Mouse (Mus musculus): ENCODE measurements around the gene Fut11. TPM values are rescaled to one million over a fixed set of nuclear protein-coding genes. Genes with fewer than 3 reads are reported as not detected.
"Not testable (repeated sequence)": the region's sequence is repeated elsewhere in the genome, so short reads cannot be mapped to it uniquely, and the experiment has no call there.

Fut11 gene
- total RNA-seq, 1 experiment from 2014 or later = 5.7 TPM

- no peak for ATAC-seq (ENCODE audit: extremely low read depth, insufficient number of reproducible peaks, low FRiP score, poor library complexity, severe bottlenecking)
Observed at GRCm38 (mm10) chr14:20672990-20673389, 21.8 kb upstream of the Fut11 start.

- ATAC-seq (ENCODE audit: extremely low read depth, insufficient number of reproducible peaks, low FRiP score, poor library complexity, severe bottlenecking) = no peak
Observed at GRCm38 (mm10) chr14:20673735-20674063, 21.1 kb upstream of the Fut11 start.

DNA sequence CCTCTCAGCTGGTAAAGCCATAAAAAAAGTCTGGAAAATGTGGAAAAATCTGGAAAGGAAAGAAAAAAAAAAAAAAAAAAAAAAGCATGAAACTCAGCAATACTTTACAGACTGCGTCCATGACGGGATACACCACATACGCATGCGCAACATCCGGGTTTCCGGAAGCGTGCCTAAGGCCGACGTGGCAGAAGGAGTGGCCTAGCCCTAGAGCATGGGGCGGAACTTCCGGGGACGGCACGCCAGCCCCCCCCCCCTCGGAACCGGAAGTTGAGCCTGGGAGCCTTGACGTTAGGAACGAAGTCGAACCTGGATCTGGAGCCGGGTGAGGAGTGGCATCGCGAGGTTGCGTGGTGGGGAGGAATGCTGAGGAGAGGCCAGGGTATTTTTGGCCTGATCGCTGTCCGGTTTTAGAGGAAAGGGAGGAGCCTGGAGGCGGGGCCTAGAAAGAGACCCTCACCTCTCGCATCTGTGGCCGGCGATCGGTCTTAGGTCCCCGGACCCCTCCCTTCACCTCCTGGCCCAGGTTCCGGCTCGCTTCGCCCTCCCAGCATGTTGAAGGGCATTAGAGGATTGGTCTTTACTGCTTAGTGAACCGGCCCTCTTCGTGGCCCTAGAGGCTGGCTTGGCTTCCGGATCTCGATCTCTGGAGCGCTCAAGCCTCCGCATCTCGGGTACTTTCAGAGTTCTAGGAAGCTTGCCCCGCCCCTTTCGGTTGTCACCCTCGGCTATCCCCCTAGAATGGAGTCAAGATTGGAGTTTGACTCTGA, 20.5 kb upstream of the Fut11 start, which contains the start of gene Sec24c:
Gene Sec24c, plus strand, starts transcription at position 245 of the 770 bp plus-strand sequence.
- ATAC-seq (ENCODE audit: extremely low read depth, insufficient number of reproducible peaks, low FRiP score, poor library complexity, severe bottlenecking) = peak; percentile 95

DNA sequence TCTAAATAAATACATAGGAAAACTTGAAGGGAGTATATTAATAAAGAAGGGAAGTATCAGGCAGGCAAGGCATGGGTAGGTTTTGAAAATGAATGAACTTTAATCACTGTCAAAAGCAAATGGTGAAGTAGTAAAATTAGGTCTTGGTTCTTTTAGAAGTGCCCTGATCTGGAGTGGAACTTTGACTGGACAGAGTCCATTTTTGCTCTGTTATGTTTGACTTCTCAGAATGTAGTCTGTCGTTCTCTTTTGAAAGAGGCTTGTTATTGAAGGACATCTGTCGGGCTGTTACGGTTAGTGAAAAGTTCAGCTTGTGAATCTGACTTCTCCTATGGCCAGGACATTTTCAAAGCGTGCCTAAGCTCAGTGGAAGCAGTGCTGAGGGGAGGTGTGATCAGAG, 16.9 kb upstream of the Fut11 start:
- ATAC-seq (ENCODE audit: extremely low read depth, insufficient number of reproducible peaks, low FRiP score, poor library complexity, severe bottlenecking) = no peak

DNA sequence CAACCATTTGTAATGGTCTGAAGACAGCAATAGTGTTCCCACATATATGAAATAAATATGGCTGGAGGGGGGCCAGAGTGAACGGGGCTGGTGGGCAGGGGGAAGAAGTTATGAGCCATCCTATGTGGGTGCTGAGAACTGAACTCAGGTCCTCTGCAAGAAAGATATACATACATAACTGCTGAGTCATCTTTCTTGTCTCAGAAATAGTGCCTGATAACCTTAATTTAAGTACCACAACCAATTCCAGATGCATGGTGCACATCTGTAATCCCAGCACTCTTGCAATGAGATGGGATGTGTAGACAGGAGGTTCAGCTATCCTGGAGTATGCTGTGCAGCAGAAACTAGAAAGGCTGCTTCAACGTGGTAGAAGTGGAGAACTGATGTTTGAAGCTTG, 13.0 kb upstream of the Fut11 start:
- ATAC-seq (ENCODE audit: extremely low read depth, insufficient number of reproducible peaks, low FRiP score, poor library complexity, severe bottlenecking) = no peak

- peak; percentile 66; the same call in 1 of the 2 replicates for ATAC-seq (ENCODE audit: extremely low read depth, insufficient number of reproducible peaks, low FRiP score, poor library complexity, severe bottlenecking)
Observed at GRCm38 (mm10) chr14:20682498-20682897, 12.3 kb upstream of the Fut11 start.

DNA sequence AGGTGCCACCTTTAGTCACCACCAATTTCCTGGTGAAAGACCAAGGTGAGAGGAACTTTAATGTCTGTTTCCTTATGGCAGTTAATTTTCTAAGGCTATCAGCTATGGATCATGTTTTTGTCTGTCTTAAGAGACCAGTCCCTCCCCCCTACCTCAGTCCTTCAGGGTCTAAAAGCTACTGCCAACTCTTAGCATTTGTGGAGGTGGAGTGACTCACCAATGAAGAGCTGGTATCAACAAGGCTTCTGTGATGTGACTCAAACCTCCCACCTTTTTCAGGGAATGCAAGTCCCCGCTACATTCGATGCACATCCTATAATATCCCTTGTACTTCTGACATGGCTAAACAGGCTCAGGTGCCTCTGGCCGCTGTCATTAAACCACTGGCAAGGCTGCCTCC, 8.2 kb upstream of the Fut11 start:
- no peak for ATAC-seq (ENCODE audit: extremely low read depth, insufficient number of reproducible peaks, low FRiP score, poor library complexity, severe bottlenecking)

GRCm38 (mm10) chr14:20689009-20689408, 5.8 kb upstream of the Fut11 start:
- ATAC-seq (ENCODE audit: extremely low read depth, insufficient number of reproducible peaks, low FRiP score, poor library complexity, severe bottlenecking) = no peak

- no peak for ATAC-seq (ENCODE audit: extremely low read depth, insufficient number of reproducible peaks, low FRiP score, poor library complexity, severe bottlenecking)
Observed at GRCm38 (mm10) chr14:20691772-20692171, 3.0 kb upstream of the Fut11 start.

DNA sequence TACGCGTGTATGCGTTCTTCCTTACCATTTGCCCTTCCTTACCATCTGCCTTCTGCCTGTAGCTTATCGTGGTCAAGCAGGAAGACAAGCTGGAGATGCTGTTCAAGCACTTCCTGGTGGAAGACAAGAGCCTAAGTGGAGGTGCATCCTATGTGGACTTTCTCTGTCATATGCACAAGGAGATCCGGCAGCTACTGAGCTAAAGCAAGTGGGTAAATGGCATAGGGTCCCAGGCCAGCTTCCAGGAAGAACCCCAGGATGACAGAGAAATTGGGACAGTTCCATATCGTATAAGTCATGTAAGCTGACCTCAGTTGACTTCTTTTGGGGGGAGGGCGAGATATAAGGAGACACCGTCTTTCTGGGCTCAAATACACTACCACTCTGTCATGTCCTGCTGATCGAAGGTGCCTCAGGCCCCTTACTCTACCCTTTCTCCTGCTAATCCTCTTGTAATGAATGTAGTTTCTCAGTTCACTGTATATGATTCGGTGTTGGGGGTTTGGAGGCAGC, 1.1 kb upstream of the Fut11 start:
- ATAC-seq (ENCODE audit: extremely low read depth, insufficient number of reproducible peaks, low FRiP score, poor library complexity, severe bottlenecking) = no peak

GRCm38 (mm10) chr14:20694185-20694883, 434 bp upstream of the Fut11 start:
- ATAC-seq (ENCODE audit: extremely low read depth, insufficient number of reproducible peaks, low FRiP score, poor library complexity, severe bottlenecking) = no peak

GRCm38 (mm10) chr14:20695761-20696520, 1.2 kb downstream of the Fut11 start:
- no peak for ATAC-seq (ENCODE audit: extremely low read depth, insufficient number of reproducible peaks, low FRiP score, poor library complexity, severe bottlenecking)

DNA sequence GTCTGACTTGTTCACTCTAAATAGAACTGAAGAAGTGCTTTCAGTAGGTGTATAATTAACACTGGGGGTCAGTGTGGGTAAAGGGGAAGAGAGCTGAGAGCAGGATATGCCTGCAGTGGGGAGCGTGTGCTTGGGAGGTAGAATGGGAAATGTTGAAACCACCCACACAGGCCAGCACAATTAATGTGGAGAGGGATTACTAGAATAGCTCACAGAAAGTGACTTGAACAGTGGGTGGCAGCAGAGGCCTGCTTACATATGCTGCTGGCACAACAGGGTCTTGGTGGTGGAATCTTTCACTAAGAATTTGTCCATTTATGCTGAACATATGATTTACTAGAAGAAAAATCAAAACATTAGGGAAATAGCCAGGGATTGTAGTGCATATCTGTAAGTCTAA, 2.2 kb downstream of the Fut11 start:
- no peak for ATAC-seq (ENCODE audit: extremely low read depth, insufficient number of reproducible peaks, low FRiP score, poor library complexity, severe bottlenecking)

- ATAC-seq (ENCODE audit: extremely low read depth, insufficient number of reproducible peaks, low FRiP score, poor library complexity, severe bottlenecking) = no peak
Observed at GRCm38 (mm10) chr14:20698515-20698914, 3.7 kb downstream of the Fut11 start.

GRCm38 (mm10) chr14:20700362-20700761, 5.6 kb downstream of the Fut11 start:
- ATAC-seq (ENCODE audit: extremely low read depth, insufficient number of reproducible peaks, low FRiP score, poor library complexity, severe bottlenecking) = no peak

- ATAC-seq (ENCODE audit: extremely low read depth, insufficient number of reproducible peaks, low FRiP score, poor library complexity, severe bottlenecking) = no peak
Observed at GRCm38 (mm10) chr14:20701554-20701953, 6.8 kb downstream of the Fut11 start.

- ATAC-seq (ENCODE audit: extremely low read depth, insufficient number of reproducible peaks, low FRiP score, poor library complexity, severe bottlenecking) = no peak
Observed at GRCm38 (mm10) chr14:20702096-20702740, 7.5 kb downstream of the Fut11 start.

DNA sequence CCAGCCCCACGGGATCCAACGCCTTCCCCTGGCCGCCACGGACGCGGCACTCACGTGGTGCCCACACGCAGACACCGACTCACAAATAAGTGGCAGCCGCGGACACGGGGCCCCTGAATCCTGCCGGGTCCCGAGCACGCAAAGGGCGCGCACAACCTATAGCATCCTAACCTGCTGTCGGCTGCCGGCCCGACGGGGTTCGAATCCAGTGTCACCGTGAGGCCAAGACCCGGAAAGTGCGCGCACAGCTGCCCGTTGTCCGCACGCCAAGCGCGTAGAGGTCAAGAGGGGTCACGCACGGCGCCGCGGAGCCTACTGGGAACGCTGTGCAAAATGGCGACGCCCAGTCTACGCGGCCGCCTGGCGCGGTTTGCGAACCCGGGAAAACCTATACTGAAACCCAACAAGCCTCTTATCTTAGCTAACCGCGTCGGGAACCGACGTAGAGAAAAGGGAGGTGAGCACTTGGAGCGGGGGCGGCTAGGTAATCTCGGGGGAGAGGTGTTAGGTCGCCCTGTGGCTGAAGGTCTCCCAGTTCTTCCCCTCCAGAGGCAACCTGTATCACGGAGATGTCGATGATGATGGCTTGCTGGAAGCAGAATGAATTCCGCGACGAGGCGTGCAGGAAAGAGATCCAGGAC, 8.1 kb downstream of the Fut11 start, which contains the start of gene Chchd1:
Gene Chchd1, plus strand, starts transcription at position 266 of the 641 bp plus-strand sequence.
- peak; percentile 74 for ATAC-seq (ENCODE audit: extremely low read depth, insufficient number of reproducible peaks, low FRiP score, poor library complexity, severe bottlenecking)

DNA sequence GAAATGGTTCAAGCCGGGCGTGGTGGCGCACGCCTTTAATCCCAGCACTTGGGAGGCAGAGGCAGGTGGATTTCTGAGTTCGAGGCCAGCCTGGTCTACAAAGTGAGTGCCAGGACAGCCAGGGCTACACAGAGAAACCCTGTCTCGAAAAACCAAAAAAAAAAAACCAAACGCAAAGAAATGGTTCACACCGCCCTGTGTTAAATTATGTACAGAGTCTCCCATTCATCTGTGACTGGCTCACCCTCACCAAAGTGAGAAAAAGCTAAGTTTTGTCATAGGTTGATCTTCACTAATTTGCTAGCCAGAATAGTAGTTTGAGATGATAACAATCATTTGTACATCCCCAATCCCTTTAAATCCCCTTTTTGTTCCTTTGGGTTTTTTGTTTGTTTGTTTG, 8.7 kb downstream of the Fut11 start:
- not testable (repeated sequence) for ATAC-seq (ENCODE audit: extremely low read depth, insufficient number of reproducible peaks, low FRiP score, poor library complexity, severe bottlenecking)

Data from neutrophil, adult 5-6 weeks (primary cell).